Mouse (Mus musculus) thymus, postnatal 10 days (tissue): ENCODE measurements around the gene 1700001K19Rik.
"Not testable (repeated sequence)": the region's sequence is repeated elsewhere in the genome, so short reads cannot be mapped to it uniquely, and the experiment has no call there.

Experiments used
- DNase-seq, 2 experiments: peaks; one replicate each; pipeline ENCODE4 v3.0.0; 2021; ENCODE audit warnings: low spot score in 2 of 2

Gene 1700001K19Rik

DNA sequence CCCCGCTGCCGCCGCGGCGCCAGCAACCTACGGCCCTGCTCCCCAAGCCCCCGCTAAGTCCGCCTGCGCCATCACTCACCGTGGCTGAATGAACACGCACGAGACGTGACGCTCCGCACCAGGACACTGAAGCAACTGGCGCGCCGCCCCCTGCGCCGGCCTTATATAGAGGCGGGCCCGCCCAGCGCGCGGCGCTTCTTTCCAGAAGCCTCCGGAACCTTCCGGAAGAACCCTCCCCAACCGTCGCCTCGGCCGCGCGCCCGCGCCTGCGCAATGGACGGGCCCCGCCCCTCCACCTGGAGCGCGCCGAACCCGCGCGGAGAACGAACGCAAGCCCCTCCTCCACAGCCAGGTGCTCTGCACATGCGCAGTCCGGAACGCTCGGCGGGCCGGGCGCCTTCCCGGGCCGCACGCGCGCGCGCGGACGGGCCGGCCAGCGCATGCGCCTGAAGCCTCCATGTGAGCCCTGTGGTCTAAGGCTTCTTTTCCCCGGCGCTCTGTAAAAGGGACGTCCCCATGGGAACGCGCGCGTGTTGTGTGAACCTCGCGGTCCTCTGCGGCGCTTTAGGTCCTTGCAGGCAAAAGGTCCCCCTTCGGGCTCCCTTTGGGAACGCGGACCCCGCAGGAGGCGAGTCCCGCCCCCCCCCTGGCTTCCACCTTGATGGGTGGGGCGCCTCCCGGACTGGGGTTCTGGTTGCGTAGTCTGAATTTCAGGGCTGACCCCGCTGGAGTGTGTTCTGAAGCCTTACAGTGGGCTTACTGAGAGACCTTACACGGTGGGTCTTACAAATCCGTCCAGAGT is 14.0 kb upstream of the 1700001K19Rik start:
- peak; percentile 97 to 99 for DNase-seq

DNA sequence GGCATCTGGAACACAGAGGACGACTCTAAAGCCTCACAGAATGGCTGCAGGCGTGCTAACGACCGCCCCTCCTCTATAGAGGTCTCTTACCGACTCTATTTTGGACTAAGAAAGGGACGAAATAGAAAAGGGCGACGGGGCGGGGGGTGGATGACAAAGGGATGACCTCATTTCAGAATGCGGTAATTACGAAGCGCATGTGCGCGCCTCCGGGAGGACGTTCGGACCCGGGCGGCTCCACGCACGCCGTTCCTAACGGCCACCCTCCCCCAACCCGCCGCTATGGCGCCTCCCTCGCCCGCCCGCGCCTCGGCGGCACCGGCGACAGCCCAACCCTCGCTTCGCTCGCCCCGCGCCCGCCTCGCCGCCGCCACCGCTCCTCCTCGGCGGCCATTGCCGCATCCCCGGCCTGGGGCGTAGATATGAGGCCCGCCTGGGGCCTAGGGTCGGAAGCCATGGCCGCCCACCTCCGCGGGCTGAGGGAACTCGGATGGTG is 13.3 kb upstream of the 1700001K19Rik start:
- peak; percentile 37 to 57 for DNase-seq

GRCm38 (mm10) chr12:110693378-110693777 is 11.0 kb upstream of the 1700001K19Rik start:
- not testable (repeated sequence) for DNase-seq

DNA sequence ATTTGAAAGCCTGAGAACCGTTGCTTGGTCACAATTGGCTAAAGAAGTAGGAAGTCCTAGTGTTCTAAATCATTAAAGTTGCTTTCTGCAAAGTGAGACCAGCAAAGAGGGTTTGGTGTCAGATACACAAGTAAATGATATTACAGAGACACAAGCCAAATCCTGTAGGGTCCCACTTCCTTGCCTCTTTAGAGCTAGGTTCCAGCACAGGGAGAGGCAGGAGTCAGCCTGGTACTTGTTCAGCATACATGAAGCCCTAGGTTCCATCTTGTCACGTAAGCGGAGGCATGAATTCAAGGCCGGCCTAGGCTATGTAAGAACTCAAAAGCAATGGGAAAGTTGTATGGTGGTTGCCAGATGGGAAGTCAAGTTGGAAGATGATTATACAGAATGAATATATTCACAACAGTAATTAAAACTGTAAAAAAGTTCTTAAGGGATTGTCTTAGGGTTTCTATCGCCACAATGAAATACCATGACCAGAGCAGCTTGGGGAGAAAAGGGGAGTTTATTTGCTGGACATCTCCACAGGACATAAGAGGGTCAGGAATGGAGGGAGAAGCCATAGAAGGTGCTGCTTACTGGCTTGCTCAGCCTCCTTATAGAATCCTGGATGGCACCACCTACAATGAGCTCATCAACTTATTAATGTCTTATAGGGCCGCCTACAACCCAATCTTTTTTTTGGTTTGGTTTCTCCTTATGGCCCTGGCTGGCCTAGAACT is 7.7 kb upstream of the 1700001K19Rik start:
- DNase-seq, result no peak

- not testable (repeated sequence) for DNase-seq
These were observed 6.5 kb upstream of the 1700001K19Rik start for GRCm38 (mm10) chr12:110688921-110689320.

DNA sequence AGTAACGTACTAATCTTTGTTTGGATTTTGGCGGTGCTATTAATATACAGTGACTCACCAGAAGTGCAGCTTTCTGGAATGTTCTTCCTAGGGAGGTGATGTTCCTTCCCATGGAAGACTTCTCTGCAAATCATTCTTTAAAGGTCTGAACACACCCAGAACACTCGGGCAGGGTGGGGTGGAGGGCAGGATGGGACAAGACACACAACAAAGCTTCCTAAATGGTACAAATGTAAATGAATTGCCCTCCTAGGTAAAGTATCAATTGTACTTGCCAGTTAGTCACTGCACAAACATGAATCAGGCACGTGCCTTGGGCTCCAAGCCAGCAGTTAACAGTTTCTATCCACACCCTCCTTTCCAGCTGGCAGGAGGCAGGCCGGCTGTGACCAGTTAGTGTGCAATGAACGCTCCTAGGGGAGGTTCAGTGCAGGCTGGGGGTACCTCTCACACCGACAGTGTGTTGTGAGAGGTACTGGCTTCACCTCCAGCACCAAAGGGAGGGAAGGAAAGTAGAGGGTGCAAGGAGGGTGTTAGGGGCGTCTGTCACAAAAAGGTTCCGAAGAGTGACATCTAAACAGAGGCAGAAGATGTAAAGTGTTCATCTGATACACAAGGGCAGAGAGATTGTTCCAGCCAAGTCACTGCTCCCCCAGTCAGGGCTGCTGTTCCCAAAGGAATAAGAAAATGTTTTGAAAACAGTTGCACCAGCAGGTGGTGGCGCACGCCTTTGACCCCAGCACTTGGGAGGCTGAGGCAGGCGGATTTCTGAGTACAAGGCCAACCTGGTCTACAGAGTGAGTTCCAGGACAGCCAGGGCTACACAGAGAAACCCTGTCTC is 5.7 kb upstream of the 1700001K19Rik start:
- DNase-seq, result no peak

DNA sequence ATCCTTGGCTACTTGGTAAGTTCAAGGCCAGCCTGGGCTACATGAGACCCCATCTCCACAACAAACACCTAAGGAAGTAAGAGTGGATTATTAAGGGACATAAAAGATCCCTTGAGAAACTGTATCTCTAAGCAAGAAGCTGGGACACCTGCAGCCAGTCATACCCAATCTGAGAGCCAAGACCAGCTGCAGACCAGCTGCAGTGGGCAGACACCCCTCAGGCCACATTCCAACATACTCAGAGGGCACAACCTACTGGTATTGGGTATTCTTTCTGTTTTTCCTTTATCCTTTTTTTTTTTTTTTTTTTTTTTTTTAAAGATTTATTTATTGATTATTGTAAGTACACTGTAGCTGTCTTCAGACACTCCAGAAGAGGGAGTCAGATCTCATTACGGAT is 1.2 kb upstream of the 1700001K19Rik start:
- DNase-seq, result no peak

- DNase-seq, result no peak
These were observed 541 bp downstream of the 1700001K19Rik start for GRCm38 (mm10) chr12:110681878-110682277.

DNA sequence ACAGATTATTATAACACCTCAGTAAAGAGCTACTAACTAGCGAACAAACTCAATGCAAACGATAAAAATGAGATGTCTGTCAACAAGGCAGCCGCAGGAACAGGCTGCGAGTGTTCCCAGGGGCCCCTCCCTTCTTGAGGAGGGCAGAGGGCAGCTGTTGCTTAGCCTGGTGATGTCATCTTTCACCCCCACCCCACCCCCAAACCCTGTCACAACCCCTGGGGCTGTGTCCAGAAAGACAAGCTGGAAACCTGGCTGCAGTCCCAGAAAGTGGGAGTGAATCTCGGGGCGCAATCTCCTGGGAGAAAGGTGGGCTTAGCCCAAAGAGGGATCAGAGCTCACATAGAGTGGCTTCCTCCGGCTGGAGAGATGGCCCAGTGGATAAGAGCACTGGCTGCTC is 1.2 kb downstream of the 1700001K19Rik start:
- DNase-seq, result no peak

GRCm38 (mm10) chr12:110674243-110674642 is 8.2 kb downstream of the 1700001K19Rik start:
- peak in 1 of 2 experiments; percentile 25 for DNase-seq

GRCm38 (mm10) chr12:110667466-110668077 is 14.8 kb downstream of the 1700001K19Rik start:
- DNase-seq, result no peak

GRCm38 (mm10) chr12:110661746-110662145 is 20.7 kb downstream of the 1700001K19Rik start:
- no peak for DNase-seq

DNA sequence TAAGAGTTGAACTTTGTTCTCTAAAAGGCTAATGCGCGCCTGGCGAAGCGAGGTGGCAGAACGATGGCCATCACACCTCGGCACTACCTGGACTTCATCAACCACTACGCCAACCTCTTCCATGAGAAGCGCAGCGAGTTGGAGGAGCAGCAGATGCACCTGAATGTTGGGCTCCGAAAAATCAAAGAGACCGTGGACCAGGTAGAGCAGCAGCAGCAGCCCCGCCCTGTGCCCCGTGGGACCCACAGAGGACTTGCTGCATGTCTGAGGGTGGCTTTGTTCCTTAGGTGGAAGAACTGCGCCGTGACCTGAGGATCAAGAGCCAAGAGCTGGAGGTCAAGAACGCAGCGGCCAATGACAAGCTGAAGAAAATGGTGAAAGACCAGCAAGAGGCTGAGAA is 31.0 kb downstream of the 1700001K19Rik start:
- DNase-seq, result no peak

GRCm38 (mm10) chr12:110650241-110650641 is 32.2 kb downstream of the 1700001K19Rik start:
- DNase-seq, result no peak

- no peak for DNase-seq
These were observed 44.8 kb downstream of the 1700001K19Rik start for GRCm38 (mm10) chr12:110637507-110638114.

DNA sequence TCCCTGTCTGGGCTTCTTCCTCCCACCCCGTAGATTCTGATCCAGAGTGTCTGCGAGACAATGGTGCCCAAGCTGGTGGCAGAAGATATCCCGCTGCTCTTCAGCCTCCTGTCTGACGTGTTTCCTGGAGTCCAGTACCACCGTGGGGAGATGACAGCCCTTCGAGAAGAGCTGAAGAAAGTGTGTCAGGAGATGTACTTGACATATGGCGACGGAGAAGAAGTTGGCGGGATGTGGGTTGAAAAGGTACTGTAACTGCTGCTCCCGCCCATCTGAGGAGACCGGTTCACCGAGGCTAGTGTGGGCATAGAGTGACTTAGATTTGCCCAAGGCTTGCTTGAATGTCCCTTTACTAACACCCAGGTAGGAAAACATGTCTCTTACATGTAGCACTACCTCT is 46.1 kb downstream of the 1700001K19Rik start:
- DNase-seq, result no peak

- DNase-seq, result no peak
These were observed 52.4 kb downstream of the 1700001K19Rik start for GRCm38 (mm10) chr12:110630056-110630455.
